Mouse (Mus musculus) cortical plate, adult 2 months (tissue): Measurements from ENCODE around the gene Ndufb7.

Source experiments
- CTCF ChIP-seq: fragments of 200-500 bp; IDR thresholded peaks from 2 replicates; pipeline ENCODE4 v1.5.1; 2011; ENCODE audit warnings: mild to moderate bottlenecking, control low read depth, low read length; ENCODE audit not compliant: insufficient read depth; ENCODE audit errors: extremely low read depth
- POLR2A ChIP-seq: fragments of 200-500 bp; IDR thresholded peaks from 2 replicates; pipeline ENCODE4 v1.6.1; 2011; ENCODE audit warnings: mild to moderate bottlenecking, low read length, control low read depth; ENCODE audit not compliant: insufficient read depth; ENCODE audit errors: extremely low read depth

DNA sequence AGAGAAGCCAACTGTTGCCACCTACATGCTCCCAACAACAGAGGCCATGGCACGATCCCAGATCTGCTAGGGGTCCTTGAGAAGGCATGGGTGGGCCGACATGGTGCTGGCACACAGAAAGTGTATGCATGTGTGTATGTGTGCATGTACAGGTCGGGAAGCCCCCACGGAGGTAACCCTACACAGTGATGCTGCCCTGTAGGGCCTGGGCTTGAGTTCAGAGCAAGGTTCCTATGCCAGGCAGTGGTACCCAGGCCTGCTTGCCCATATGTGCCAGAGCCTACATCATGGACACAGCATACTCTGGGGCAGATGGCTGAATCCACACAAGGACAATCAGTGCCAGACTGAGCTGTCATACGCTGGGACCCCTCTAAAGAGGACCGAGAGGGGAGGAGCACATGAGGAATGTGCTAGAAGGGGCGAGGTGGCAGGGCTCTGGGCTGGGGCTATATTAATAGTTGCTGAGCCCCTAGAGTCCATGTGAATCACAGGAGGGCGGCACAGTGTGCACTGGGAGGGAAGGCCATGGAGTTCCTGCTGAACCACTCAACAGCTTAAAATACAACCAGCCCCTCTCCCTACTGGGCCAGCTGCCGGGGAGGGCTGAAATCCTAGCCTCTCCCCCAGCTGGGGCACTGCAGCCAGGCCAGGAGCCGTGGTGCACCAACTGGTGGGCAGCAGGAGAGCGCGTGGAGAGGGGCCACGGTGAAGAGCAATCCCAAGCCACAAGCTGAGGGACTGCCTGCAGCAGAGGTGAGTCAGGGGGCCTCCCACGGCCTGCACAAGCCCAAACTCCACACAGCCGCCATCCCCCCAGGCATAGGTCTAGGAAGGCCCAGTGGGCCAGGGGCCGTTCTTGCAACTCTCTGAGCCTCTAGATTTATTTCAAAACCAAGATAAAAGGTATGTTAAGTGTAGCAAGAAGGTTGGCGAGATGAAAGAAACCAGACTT lies 9.4 kb downstream of the Ndufb7 start:
- no peak for TF ChIP-seq CTCF
- no peak for TF ChIP-seq POLR2A
